Mouse (Mus musculus): Measurements from ENCODE around the gene Gm5089.

Gm5089 gene

GRCm38 (mm10) chr14:122426529-122427203, 24.2 kb downstream of the Gm5089 start:
- DNase-seq (ENCODE audit: low read depth, low spot score), result no peak

GRCm38 (mm10) chr14:122424441-122424840, 26.5 kb downstream of the Gm5089 start:
- DNase-seq (ENCODE audit: low read depth, low spot score), result no peak

- no peak for DNase-seq (ENCODE audit: low read depth, low spot score)
Observed at GRCm38 (mm10) chr14:122416166-122416771, 34.6 kb downstream of the Gm5089 start.

GRCm38 (mm10) chr14:122414786-122415185, 36.1 kb downstream of the Gm5089 start:
- no peak for DNase-seq (ENCODE audit: low read depth, low spot score)

- no peak for DNase-seq (ENCODE audit: low read depth, low spot score)
Observed at GRCm38 (mm10) chr14:122413542-122413928, 37.4 kb downstream of the Gm5089 start.

GRCm38 (mm10) chr14:122412841-122413541, 37.9 kb downstream of the Gm5089 start:
- no peak for DNase-seq (ENCODE audit: low read depth, low spot score)

GRCm38 (mm10) chr14:122406541-122407219, 44.2 kb downstream of the Gm5089 start:
- DNase-seq (ENCODE audit: low read depth, low spot score), result no peak

- no peak for DNase-seq (ENCODE audit: low read depth, low spot score)
Observed at GRCm38 (mm10) chr14:122405897-122406540, 44.9 kb downstream of the Gm5089 start.

GRCm38 (mm10) chr14:122405236-122405635, 45.7 kb downstream of the Gm5089 start:
- DNase-seq (ENCODE audit: low read depth, low spot score), result no peak

- DNase-seq (ENCODE audit: low read depth, low spot score), result no peak
Observed at GRCm38 (mm10) chr14:122404596-122405154, 46.2 kb downstream of the Gm5089 start.

GRCm38 (mm10) chr14:122403422-122403940, 47.4 kb downstream of the Gm5089 start:
- no peak for DNase-seq (ENCODE audit: low read depth, low spot score)

GRCm38 (mm10) chr14:122402716-122403258, 48.1 kb downstream of the Gm5089 start:
- no peak for DNase-seq (ENCODE audit: low read depth, low spot score)

- no peak for DNase-seq (ENCODE audit: low read depth, low spot score)
Observed at GRCm38 (mm10) chr14:122401886-122402285, 49.0 kb downstream of the Gm5089 start.

- no peak for DNase-seq (ENCODE audit: low read depth, low spot score)
Observed at GRCm38 (mm10) chr14:122399906-122400305, 51.0 kb downstream of the Gm5089 start.

GRCm38 (mm10) chr14:122398676-122399075, 52.2 kb downstream of the Gm5089 start:
- no peak for DNase-seq (ENCODE audit: low read depth, low spot score)

GRCm38 (mm10) chr14:122393119-122393518, 57.8 kb downstream of the Gm5089 start:
- no peak for DNase-seq (ENCODE audit: low read depth, low spot score)

GRCm38 (mm10) chr14:122390935-122391334, 60.0 kb downstream of the Gm5089 start:
- no peak for DNase-seq (ENCODE audit: low read depth, low spot score)

- no peak for DNase-seq (ENCODE audit: low read depth, low spot score)
Observed at GRCm38 (mm10) chr14:122389684-122390370, 61.1 kb downstream of the Gm5089 start.

- DNase-seq (ENCODE audit: low read depth, low spot score), result no peak
Observed at GRCm38 (mm10) chr14:122388431-122389031, 62.4 kb downstream of the Gm5089 start.

GRCm38 (mm10) chr14:122387781-122388180, 63.1 kb downstream of the Gm5089 start:
- DNase-seq (ENCODE audit: low read depth, low spot score), result no peak
